Mouse (Mus musculus) heart, embryonic 14.5 days (tissue): ENCODE results near the gene C1qtnf5. TPM values are rescaled to one million over a fixed set of nuclear protein-coding genes. Genes with fewer than 3 reads are reported as not detected.

Experiments
- ATAC-seq: fragments of 200-750 bp; cut with Nextera tagmentation; 2 replicates; pipeline ENCODE4 v1.8.0; 2017; ENCODE audit warnings: low read depth, moderate TSS enrichment; ENCODE audit not compliant: insufficient number of reproducible peaks, insufficient read depth, low FRiP score
- H3K27ac ChIP-seq, 2 experiments: fragments of 200-500 bp in 1 of 2; fragments of 300-500 bp in 1 of 2; sonication (generic) in 1 of 2; replicated peaks in 1 of 2; 2 replicates each; pipeline ENCODE4 v1.5.1; 2012 to 2014; ENCODE audit warnings: low read depth in 2 of 2, low read length in 2 of 2, control low read depth in 1 of 2, mild to moderate bottlenecking in 1 of 2, mixed read lengths in 1 of 2; ENCODE audit not compliant: control insufficient read depth in 1 of 2, insufficient read depth in 1 of 2
- H3K27me3 ChIP-seq: fragments of 300-500 bp; sonication (generic); 2 replicates; pipeline ENCODE4 v1.6.1; 2014; ENCODE audit warnings: mild to moderate bottlenecking, low read length, control low read depth; ENCODE audit not compliant: control insufficient read depth, insufficient read depth
- H3K36me3 ChIP-seq: fragments of 300-500 bp; sonication (generic); 2 replicates; pipeline ENCODE4 v1.6.1; 2014; ENCODE audit warnings: mild to moderate bottlenecking, control low read depth, low read length, mixed read lengths; ENCODE audit not compliant: control insufficient read depth, insufficient read depth
- H3K4me1 ChIP-seq, 2 experiments: fragments of 200-500 bp in 1 of 2; fragments of 300-500 bp in 1 of 2; sonication (generic) in 1 of 2; 2 replicates each; pipeline ENCODE4 v1.6.1; 2012 to 2014; ENCODE audit warnings: low read length in 2 of 2, control low read depth in 1 of 2, mixed read lengths in 1 of 2; ENCODE audit not compliant: control insufficient read depth in 2 of 2, insufficient read depth in 2 of 2
- H3K4me2 ChIP-seq: fragments of 300-500 bp; sonication (generic); 2 replicates; pipeline ENCODE4 v1.6.1; 2014; ENCODE audit warnings: mild to moderate bottlenecking, low read length
- H3K4me3 ChIP-seq, 2 experiments: fragments of 200-500 bp in 1 of 2; fragments of 300-500 bp in 1 of 2; sonication (generic) in 1 of 2; 2 replicates each; pipeline ENCODE4 v1.5.1; 2012 to 2014; ENCODE audit warnings: low read length in 2 of 2, mild to moderate bottlenecking in 2 of 2, control low read depth in 1 of 2, low read depth in 1 of 2, moderate library complexity in 1 of 2; ENCODE audit not compliant: control insufficient read depth in 1 of 2, insufficient read depth in 1 of 2
- H3K9ac ChIP-seq: fragments of 300-500 bp; sonication (generic); 2 replicates; pipeline ENCODE4 v1.6.1; 2014; ENCODE audit warnings: mild to moderate bottlenecking, low read length
- H3K9me3 ChIP-seq: fragments of 300-500 bp; sonication (generic); 2 replicates; pipeline ENCODE4 v1.6.1; 2016; ENCODE audit warnings: low read length, control low read depth; ENCODE audit not compliant: control insufficient read depth
- WGBS: fragments of 180-500 bp; shearing (Covaris S2); extraction: QIAGEN DNeasy Blood & Tissue Kit; methylation state at CpG from one replicate; pipeline ENCODE4 v1.1.7; 2014; 5-methylcytosine and 5-hydroxymethylcytosine counted together
- polyA plus RNA-seq: library from polyadenylated mRNA; unstranded; fragments of >200 nt; fragmentation: Nextera tagmentation; extraction: Ambion mirVana; gene quantifications from 2 replicates; pipeline ENCODE4 v1.2.1, GENCODE M21; 2014

Gene C1qtnf5
- polyA plus RNA-seq, 1 experiment from 2014 or later: 2.7 TPM

- no peaks in the 10 kb centered on the region for H3K9me3 ChIP-seq
- ATAC-seq: no peak
- WGBS: 85% methylated on average over 4 of the region's 4 CpGs
- no peaks in the 10 kb centered on the region for H3K27me3 ChIP-seq
- H3K4me3 ChIP-seq: no peak overlapping the region
- H3K4me1 ChIP-seq: peaks cover 0 to 2% of the 10 kb centered on the region in 2 experiments; a peak in 1 of 4 replicates
- H3K27ac ChIP-seq: no peak overlapping the region
- no peak overlapping the region for H3K4me2 ChIP-seq
- no peak overlapping the region for H3K9ac ChIP-seq
- no peaks in the 10 kb centered on the region for H3K36me3 ChIP-seq
Observed at GRCm38 (mm10) chr9:44116182-44116581, 9.1 kb downstream of the C1qtnf5 start.

- ATAC-seq: no peak
Observed at GRCm38 (mm10) chr9:44119011-44119410, 12.0 kb downstream of the C1qtnf5 start.

GRCm38 (mm10) chr9:44119948-44120465 lies 13.0 kb downstream of the C1qtnf5 start:
- H3K27ac ChIP-seq: no peak overlapping the region
- no peaks in the 10 kb centered on the region for H3K9me3 ChIP-seq
- H3K27me3 ChIP-seq: no peaks in the 10 kb centered on the region
- H3K4me1 ChIP-seq: no peaks in the 10 kb centered on the region
- no peak overlapping the region for H3K4me3 ChIP-seq
- 70% methylated on average over 8 of the region's 8 CpGs for WGBS
- H3K4me2 ChIP-seq: no peak overlapping the region
- ATAC-seq: no peak
- no peaks in the 10 kb centered on the region for H3K36me3 ChIP-seq
- H3K9ac ChIP-seq: no peak overlapping the region

More at GRCm38 (mm10) chr9:44119011-44119410, 12.0 kb downstream of the C1qtnf5 start:
- 48% methylated on average over 5 of the region's 5 CpGs for WGBS
- Histone ChIP-seq H3K9ac (no peak overlapping the region), H3K27me3 (no peaks in the 10 kb centered on the region), H3K4me2 (no peak overlapping the region), H3K9me3 (no peaks in the 10 kb centered on the region), H3K4me1 (no peaks in the 10 kb centered on the region), H3K4me3 (no peak overlapping the region), H3K27ac (no peak overlapping the region), H3K36me3 (no peaks in the 10 kb centered on the region)

- Histone ChIP-seq H3K4me3 (no peak overlapping the region), H3K27me3 (no peaks in the 10 kb centered on the region), H3K4me2 (no peak overlapping the region), H3K36me3 (no peaks in the 10 kb centered on the region), H3K27ac (no peak overlapping the region), H3K9me3 (no peaks in the 10 kb centered on the region), H3K4me1 (peaks cover 6 to 9% of the 10 kb centered on the region in 2 experiments), H3K9ac (no peak overlapping the region)
- no peak for ATAC-seq
- WGBS: 63% methylated on average over 6 of the region's 6 CpGs
Observed at GRCm38 (mm10) chr9:44124317-44124716, 17.3 kb downstream of the C1qtnf5 start.

- H3K27ac ChIP-seq: no peak overlapping the region
- no peak overlapping the region for H3K9ac ChIP-seq
- H3K4me2 ChIP-seq: no peak overlapping the region
- no peak for ATAC-seq
- no peaks in the 10 kb centered on the region for H3K9me3 ChIP-seq
- H3K27me3 ChIP-seq: no peaks in the 10 kb centered on the region
- H3K4me1 ChIP-seq: peaks cover 11 to 15% of the 10 kb centered on the region in 2 experiments
- no peak overlapping the region for H3K4me3 ChIP-seq
- 71% methylated on average over 5 of the region's 5 CpGs for WGBS
- H3K36me3 ChIP-seq: no peaks in the 10 kb centered on the region
Observed at GRCm38 (mm10) chr9:44125026-44125425, 18.0 kb downstream of the C1qtnf5 start.

- no peaks in the 10 kb centered on the region for H3K27me3 ChIP-seq
- H3K9me3 ChIP-seq: no peaks in the 10 kb centered on the region
- no peaks in the 10 kb centered on the region for H3K36me3 ChIP-seq
- 29% methylated on average over 18 of the region's 18 CpGs for WGBS
- H3K4me3 ChIP-seq: no peak overlapping the region
- H3K4me1 ChIP-seq: peaks cover 16 to 23% of the 10 kb centered on the region in 2 experiments
- peak overlapping the region; percentile 57 for H3K9ac ChIP-seq
- ATAC-seq: no peak
- peak overlapping the region; percentile 46 to 69; a peak in 3 of 4 replicates for H3K27ac ChIP-seq
- H3K4me2 ChIP-seq: peak overlapping the region; percentile 60
Observed at GRCm38 (mm10) chr9:44125546-44126428, 18.7 kb downstream of the C1qtnf5 start.

- H3K36me3 ChIP-seq: no peaks in the 10 kb centered on the region
- H3K27me3 ChIP-seq: no peaks in the 10 kb centered on the region
- peak overlapping the region; percentile 60 for H3K4me2 ChIP-seq
- WGBS: 81% methylated on average over 3 of the region's 3 CpGs
- no peak for ATAC-seq
- H3K27ac ChIP-seq: peak overlapping the region; percentile 41 to 69; a peak in 3 of 4 replicates
- H3K4me1 ChIP-seq: peaks cover 23 to 31% of the 10 kb centered on the region in 2 experiments
- no peaks in the 10 kb centered on the region for H3K9me3 ChIP-seq
- H3K4me3 ChIP-seq: no peak overlapping the region
- no peak overlapping the region; the same call in 1 of the 2 replicates for H3K9ac ChIP-seq
Observed at GRCm38 (mm10) chr9:44126746-44127145, 19.7 kb downstream of the C1qtnf5 start.
